Mouse (Mus musculus): ENCODE measurements around the gene Ube2j1. TPM values are rescaled to one million over a fixed set of nuclear protein-coding genes. Genes with fewer than 3 reads are reported as not detected.

Gene Ube2j1
- polyA plus RNA-seq, 1 experiment from 2014 or later: 39.6 TPM

DNA sequence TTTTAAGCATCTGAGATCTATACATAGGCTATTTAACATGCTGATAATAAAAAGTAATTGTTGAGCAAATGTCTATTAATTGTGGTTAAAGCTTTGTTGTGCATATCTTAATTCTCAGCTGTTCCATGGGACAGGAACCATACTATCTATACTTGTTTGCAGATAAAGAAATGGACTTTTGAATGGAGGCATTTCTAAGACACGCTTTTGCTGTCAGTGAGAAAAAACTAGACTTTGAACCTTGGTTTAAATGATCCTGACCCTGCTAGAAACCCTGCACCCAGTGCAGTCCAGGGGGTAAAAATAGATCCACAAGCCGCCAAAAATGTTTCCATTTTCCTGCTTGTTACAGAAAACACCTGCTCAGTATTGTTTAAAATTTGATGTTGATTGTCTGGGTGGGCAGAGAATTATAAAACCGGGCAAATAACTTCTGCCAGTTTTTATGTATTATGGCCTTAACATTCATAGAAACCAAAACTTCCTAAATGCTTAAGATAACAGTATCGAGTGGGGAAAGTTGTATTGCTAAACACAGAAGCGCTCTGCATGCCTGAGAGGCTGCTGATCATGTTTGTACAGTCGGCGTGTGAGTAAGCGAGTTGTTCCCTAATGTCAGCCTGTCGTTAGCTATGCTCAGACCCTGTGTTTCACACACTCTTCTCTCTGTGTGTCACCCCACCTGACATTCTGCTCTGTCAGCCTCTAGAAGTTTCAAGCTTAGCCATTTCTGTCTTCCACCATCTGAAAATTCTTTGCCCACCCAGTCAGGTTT lies 23.6 kb upstream of the Ube2j1 start:
- no peak for TF ChIP-seq CTCF (IDR thresholded peaks at IDR 0.05; ENCODE audit: low read depth)
- Histone ChIP-seq H3K27ac (no peak overlapping the region), H3K27me3 (ENCODE audit: insufficient read depth, low read length) (no peaks in the 10 kb centered on the region), H3K4me3 (replicated peaks; ENCODE audit: low read depth, low read length) (no peak overlapping the region), H3K4me1 (replicated peaks; ENCODE audit: insufficient read depth, low read length) (no peaks in the 10 kb centered on the region), H3K9me3 (replicated peaks; ENCODE audit: low read length) (no peaks in the 10 kb centered on the region), H3K9ac (ENCODE audit: low read depth, low read length) (no peak overlapping the region), H3K36me3 (ENCODE audit: insufficient read depth, low read length) (no peaks in the 10 kb centered on the region), H3K4me2 (ENCODE audit: low read length) (no peak overlapping the region)
- 76% methylated on average over 9 of the region's 9 CpGs for WGBS
- DNase-seq (ENCODE audit: low spot score): no peak
- ATAC-seq (replicated peaks; ENCODE audit: low FRiP score, low read depth): no peak

DNA sequence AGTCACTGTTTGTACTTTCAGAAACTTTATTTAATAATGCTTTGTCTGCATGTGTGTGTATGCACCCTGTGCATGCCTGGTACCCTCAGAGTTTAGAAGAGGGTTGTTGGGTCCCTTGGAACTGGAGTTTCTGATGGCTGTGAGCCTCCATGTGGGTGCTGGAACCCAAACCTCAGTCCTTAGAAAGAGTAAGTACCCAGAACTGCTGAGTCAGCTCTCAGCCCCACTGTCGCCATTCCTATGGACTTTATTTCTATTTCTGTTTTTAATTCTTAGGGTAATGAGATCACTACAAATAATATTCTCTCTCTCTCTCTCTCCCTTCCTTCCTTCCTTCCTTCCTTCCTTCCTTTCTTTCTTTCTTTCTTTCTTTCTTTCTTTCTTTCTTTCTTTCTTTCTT lies 21.1 kb upstream of the Ube2j1 start:
- DNase-seq (ENCODE audit: low spot score) (no peak), ATAC-seq (replicated peaks; ENCODE audit: low FRiP score, low read depth) (no peak)
- Histone ChIP-seq H3K4me3 (replicated peaks; ENCODE audit: low read depth, low read length) (no peak overlapping the region), H3K9me3 (replicated peaks; ENCODE audit: low read length) (no peaks in the 10 kb centered on the region), H3K9ac (ENCODE audit: low read depth, low read length) (no peak overlapping the region), H3K4me2 (ENCODE audit: low read length) (no peak overlapping the region), H3K27ac (no peak overlapping the region), H3K27me3 (ENCODE audit: insufficient read depth, low read length) (no peaks in the 10 kb centered on the region), H3K36me3 (ENCODE audit: insufficient read depth, low read length) (0 out of 2 replicates have a peak, but pooled peaks cover 3% of the 10 kb centered on the region), H3K4me1 (replicated peaks; ENCODE audit: insufficient read depth, low read length) (no peaks in the 10 kb centered on the region)
- TF ChIP-seq CTCF (IDR thresholded peaks at IDR 0.05; ENCODE audit: low read depth): no peak
- 94% methylated on average over 1 of the region's 1 CpGs for WGBS

DNA sequence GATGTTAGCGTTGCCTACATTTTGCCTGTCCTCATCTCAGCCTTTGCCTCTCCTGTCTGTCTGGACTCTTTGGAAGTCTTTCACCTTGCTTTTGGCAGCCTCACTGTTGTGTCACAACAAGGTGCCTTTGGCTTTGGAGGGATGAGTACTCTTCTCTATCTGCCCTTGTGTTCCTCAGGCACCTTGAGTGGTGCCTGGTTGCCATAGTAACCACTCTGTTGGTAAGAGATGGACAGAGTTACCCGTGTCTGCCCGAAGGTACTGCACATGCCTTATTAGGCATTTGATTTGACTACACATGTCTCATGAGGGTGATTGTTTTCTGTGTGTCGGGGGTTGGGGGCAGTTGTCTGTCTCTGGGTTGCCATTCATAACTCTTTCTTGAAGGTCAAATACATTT lies 18.7 kb upstream of the Ube2j1 start:
- Histone ChIP-seq H3K27ac (no peak overlapping the region), H3K9me3 (replicated peaks; ENCODE audit: low read length) (no peaks in the 10 kb centered on the region), H3K36me3 (ENCODE audit: insufficient read depth, low read length) (0 out of 2 replicates have a peak, but pooled peaks cover 3% of the 10 kb centered on the region), H3K9ac (ENCODE audit: low read depth, low read length) (no peak overlapping the region), H3K27me3 (ENCODE audit: insufficient read depth, low read length) (no peaks in the 10 kb centered on the region), H3K4me2 (ENCODE audit: low read length) (no peak overlapping the region), H3K4me1 (replicated peaks; ENCODE audit: insufficient read depth, low read length) (no peaks in the 10 kb centered on the region), H3K4me3 (replicated peaks; ENCODE audit: low read depth, low read length) (no peak overlapping the region)
- no peak for ATAC-seq (replicated peaks; ENCODE audit: low FRiP score, low read depth)
- WGBS: 91% methylated on average over 4 of the region's 4 CpGs
- DNase-seq (ENCODE audit: low spot score): no peak
- no peak for TF ChIP-seq CTCF (IDR thresholded peaks at IDR 0.05; ENCODE audit: low read depth)

DNA sequence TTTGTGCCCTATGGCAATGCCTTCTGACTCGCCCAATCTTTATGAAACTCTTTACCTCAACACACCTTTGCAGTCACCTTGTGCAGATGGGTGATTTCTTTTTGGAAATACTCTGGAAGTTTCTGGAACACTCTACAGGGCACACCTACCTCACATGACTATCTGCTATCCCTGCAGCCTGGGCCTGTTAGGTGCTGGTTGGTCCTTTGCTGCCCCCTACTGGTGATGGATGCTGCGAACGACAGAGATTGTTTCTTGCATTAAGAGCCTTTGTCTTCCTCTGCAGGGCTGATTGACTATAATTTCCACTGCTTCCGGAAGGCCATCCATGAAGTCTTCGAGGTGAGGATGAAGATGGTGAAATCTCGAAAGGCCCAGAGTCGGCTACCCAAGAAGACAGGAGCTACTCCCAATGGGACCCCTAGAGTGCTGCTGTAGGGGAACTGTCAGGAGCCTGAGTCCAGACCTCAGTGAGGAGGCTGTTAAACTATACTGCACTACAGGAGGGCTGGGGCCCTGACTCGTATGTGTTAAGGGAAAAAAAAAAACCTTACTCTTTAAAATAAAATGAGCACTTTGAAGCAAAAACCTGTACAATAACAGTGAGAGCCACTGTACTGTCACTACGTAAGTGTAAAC lies 12.7 kb upstream of the Ube2j1 start:
- Histone ChIP-seq H3K27ac (no peak overlapping the region), H3K4me1 (replicated peaks; ENCODE audit: insufficient read depth, low read length) (no peaks in the 10 kb centered on the region), H3K4me3 (replicated peaks; ENCODE audit: low read depth, low read length) (no peak overlapping the region), H3K9me3 (replicated peaks; ENCODE audit: low read length) (no peaks in the 10 kb centered on the region), H3K4me2 (ENCODE audit: low read length) (no peak overlapping the region), H3K36me3 (ENCODE audit: insufficient read depth, low read length) (0 out of 2 replicates have a peak, but pooled peaks cover under 1% of the 10 kb centered on the region), H3K9ac (ENCODE audit: low read depth, low read length) (no peak overlapping the region), H3K27me3 (ENCODE audit: insufficient read depth, low read length) (no peaks in the 10 kb centered on the region)
- WGBS: 41% methylated on average over 9 of the region's 9 CpGs
- peak; percentile 98 for TF ChIP-seq CTCF (IDR thresholded peaks at IDR 0.05; ENCODE audit: low read depth)
- DNase-seq (ENCODE audit: low spot score) (peak; percentile 90), ATAC-seq (replicated peaks; ENCODE audit: low FRiP score, low read depth) (peak; percentile 43; the same call in 1 of the 2 replicates)

DNA sequence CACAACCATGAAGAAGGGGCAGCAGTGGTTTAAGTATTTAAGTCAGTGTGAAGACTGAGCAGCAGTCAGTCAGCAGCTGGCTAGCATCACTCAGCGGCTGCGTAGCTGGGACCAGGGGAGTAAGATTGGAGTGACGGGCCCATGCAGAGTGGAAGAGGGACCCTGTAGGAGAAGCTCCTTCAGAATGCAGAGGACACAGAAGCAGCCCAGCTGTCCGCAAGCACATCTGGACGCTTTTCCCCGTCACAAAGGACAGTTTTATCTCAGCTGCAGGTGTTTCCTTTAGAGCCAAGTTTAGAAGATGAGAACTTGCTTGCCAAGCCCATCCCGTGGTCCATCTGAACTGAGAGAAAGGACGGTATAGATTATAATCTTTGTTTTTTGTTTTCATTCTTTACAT lies 6.8 kb upstream of the Ube2j1 start:
- ATAC-seq (replicated peaks; ENCODE audit: low FRiP score, low read depth) (no peak), DNase-seq (ENCODE audit: low spot score) (no peak)
- TF ChIP-seq CTCF (IDR thresholded peaks at IDR 0.05; ENCODE audit: low read depth): no peak
- WGBS: 63% methylated on average over 8 of the region's 8 CpGs
- no peaks in the 10 kb centered on the region for H3K27me3 ChIP-seq (ENCODE audit: insufficient read depth, low read length)
- H3K9me3 ChIP-seq (replicated peaks; ENCODE audit: low read length): no peaks in the 10 kb centered on the region
- no peaks in the 10 kb centered on the region for H3K4me1 ChIP-seq (replicated peaks; ENCODE audit: insufficient read depth, low read length)
- H3K9ac ChIP-seq (ENCODE audit: low read depth, low read length): no peak overlapping the region
- H3K36me3 ChIP-seq (ENCODE audit: insufficient read depth, low read length): no peaks in the 10 kb centered on the region
- no peak overlapping the region for H3K27ac ChIP-seq
- H3K4me3 ChIP-seq (replicated peaks; ENCODE audit: low read depth, low read length): no peak overlapping the region
- no peak overlapping the region for H3K4me2 ChIP-seq (ENCODE audit: low read length)

DNA sequence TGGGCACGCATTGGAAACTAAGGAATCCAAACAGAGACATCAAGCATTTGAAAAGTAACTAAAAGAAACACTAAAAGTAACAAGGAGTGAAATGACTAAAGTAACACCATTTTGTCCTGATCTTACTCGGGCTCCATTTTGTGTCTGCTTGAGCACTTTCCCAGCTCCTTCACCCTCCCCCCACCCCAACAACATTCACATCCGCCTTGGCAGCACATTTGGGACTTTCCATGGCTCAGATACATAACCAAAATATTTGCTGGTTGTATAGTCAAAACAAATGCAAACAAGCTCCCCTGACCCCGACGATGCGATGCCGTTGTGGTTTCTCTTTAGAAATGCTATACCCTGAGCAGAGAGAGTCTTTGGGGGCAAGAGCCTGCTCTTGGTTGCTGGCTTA lies 2.1 kb upstream of the Ube2j1 start:
- no peaks in the 10 kb centered on the region for H3K27me3 ChIP-seq (ENCODE audit: insufficient read depth, low read length)
- no peak for ATAC-seq (replicated peaks; ENCODE audit: low FRiP score, low read depth)
- no peak for TF ChIP-seq CTCF (IDR thresholded peaks at IDR 0.05; ENCODE audit: low read depth)
- H3K9me3 ChIP-seq (replicated peaks; ENCODE audit: low read length): no peaks in the 10 kb centered on the region
- no peak overlapping the region for H3K4me3 ChIP-seq (replicated peaks; ENCODE audit: low read depth, low read length)
- no peak for DNase-seq (ENCODE audit: low spot score)
- no peak overlapping the region for H3K9ac ChIP-seq (ENCODE audit: low read depth, low read length)
- H3K4me2 ChIP-seq (ENCODE audit: low read length): no peak overlapping the region
- H3K4me1 ChIP-seq (replicated peaks; ENCODE audit: insufficient read depth, low read length): peaks cover 9% of the 10 kb centered on the region; the same call in 1 of the 2 replicates
- no peak overlapping the region for H3K27ac ChIP-seq
- no peaks in the 10 kb centered on the region for H3K36me3 ChIP-seq (ENCODE audit: insufficient read depth, low read length)
- 91% methylated on average over 7 of the region's 7 CpGs for WGBS
